Mouse (Mus musculus) liver, adult 2 months (tissue): ENCODE data around the gene Olfr1507.

Experiments
- CTCF ChIP-seq: fragments of 200-500 bp; IDR thresholded peaks from 2 replicates; pipeline ENCODE4 v1.5.1; 2011; ENCODE audit warnings: low read depth, low read length, control low read depth
- POLR2A ChIP-seq: fragments of 200-500 bp; IDR thresholded peaks from 2 replicates; pipeline ENCODE4 v1.6.1; 2011; ENCODE audit warnings: low read length, control low read depth; ENCODE audit not compliant: insufficient read depth; ENCODE audit errors: extremely low read depth

GRCm38 (mm10) chr14:52533336-52533735 is 37.8 kb upstream of the Olfr1507 start:
- TF ChIP-seq POLR2A (no peak), CTCF (no peak)
